Mouse (Mus musculus) spleen, postnatal 36 days (tissue): ENCODE results near the gene Serf1.
"Not testable (repeated sequence)": the region's sequence is repeated elsewhere in the genome, so short reads cannot be mapped to it uniquely, and the experiment has no call there.

Experiments used
- DNase-seq, 2 experiments: peaks; one replicate each; pipeline ENCODE4 v3.0.0; 2022; ENCODE audit warnings: low spot score in 2 of 2, mixed read lengths in 1 of 2

Gene Serf1

DNA sequence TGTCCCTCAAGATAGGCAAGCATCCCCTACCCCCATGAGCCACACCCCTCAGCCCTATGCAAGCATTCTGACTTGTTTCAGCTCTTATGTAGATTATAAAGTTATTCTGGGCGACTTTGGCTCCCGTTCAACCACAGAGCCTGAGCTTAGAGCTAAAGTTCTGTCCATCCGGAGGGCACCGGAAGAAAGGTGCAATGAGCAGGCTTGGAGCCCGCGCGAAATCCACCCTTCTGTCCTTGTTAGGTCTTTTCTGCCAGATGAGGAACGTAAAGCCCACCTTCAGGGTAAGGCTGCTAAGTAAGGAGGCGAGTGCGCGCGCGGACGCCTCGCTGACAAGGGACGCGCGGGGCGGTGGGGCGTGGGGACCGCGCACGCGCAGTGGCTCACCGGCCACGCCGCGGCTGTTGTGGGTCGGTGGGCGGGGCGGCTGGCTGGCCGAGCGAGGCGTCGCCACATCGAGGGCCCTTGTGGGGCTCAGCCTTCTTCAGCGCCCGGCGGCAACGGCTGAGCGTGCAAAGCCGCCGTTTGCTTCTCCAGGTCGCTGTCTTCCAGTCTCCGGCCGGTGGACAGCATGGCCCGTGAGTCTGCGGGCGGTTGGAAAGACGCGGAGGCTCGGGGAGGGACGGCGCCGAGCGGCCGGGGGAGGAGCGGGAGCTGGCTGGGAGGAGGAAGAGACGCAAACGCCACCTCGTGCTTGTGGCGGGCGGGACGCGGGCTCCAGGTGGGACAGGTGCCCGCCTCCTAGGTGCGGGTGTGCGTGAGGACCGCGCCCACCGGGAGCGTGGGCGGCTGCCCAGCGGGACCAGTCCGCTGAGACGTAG, at the start of gene Serf1:
Gene Serf1, plus strand, starts transcription at position 361 of the 821 bp plus-strand sequence.
- peak; percentile 72 for DNase-seq

- no peak for DNase-seq
These were observed 43.9 kb upstream of the Serf1 start for GRCm38 (mm10) chr13:100063936-100064335.

- DNase-seq = no peak
These were observed 40.0 kb upstream of the Serf1 start for GRCm38 (mm10) chr13:100067821-100068220.

- DNase-seq = no peak
These were observed 36.3 kb upstream of the Serf1 start for GRCm38 (mm10) chr13:100071473-100071872.

DNA sequence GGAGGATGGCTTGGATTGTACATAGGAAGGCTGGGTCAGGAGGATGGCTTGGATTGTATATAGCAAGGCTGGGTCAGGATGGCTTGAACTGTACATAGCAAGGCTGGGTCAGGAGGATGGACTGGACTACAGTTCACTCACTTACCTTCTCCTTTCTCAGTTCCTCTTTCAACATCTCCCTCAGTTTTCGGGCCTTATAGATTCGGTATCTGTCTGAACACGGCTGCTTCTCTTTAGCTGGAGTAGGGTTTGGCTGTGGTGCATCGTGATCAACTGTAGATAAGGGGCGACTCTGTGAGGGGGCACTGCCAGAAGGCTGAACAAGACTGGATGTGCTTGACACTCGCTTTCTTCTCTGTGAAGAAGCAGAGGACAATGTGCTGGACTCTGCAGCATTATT, 9.0 kb upstream of the Serf1 start:
- no peak for DNase-seq

GRCm38 (mm10) chr13:100103052-100103658, 4.7 kb upstream of the Serf1 start:
- no peak for DNase-seq

- peak; percentile 88 to 91 for DNase-seq
These were observed 4.0 kb upstream of the Serf1 start, which contains the start of gene Bdp1 for GRCm38 (mm10) chr13:100103748-100104254. Gene Bdp1 (minus strand): TSS chr13:100104070.

- no peak for DNase-seq
These were observed 4.6 kb downstream of the Serf1 start for GRCm38 (mm10) chr13:100112218-100112972.

DNA sequence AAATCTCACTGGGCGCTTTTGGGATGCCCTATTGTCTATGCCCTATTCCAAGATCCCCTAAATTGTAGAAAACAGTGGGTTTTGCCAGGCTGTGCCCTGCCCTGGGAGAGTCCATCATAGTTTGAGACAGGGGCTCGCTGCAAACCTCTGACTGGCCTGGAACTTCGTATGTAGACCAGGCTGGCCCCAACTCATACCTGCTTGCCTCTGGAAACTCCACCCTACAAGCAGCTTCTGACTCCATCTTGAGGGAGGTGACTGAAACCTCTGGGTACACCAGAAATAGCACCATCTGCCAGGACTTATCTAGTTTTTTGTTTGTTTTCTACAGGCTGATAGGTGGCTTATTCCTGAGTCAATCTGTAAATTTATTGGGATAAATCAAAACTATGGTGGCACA, 16.2 kb downstream of the Serf1 start:
- DNase-seq = no peak

GRCm38 (mm10) chr13:100124423-100125257, 16.8 kb downstream of the Serf1 start, which contains the start of gene Smn1:
Gene Smn1 (plus strand): TSS chr13:100124852.
- DNase-seq = peak; percentile 89 to 90

DNA sequence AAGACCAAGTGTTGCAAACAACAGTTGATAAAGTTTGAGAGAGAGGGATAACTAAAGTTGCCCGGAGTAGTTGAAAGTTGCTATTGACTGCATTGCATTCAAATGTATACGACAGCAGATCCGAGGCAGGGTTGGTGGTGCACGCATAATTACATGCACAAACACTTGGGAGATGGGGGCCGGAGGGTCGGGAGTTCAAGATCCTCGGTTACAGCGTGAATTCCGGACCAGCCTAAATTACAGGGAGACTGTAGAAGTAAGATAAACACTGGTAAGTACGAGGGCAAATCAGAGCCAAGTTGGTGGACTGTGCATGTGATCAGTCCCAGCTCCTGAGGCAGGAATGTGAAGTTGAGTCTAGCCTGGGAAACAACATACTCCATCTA, 17.4 kb downstream of the Serf1 start:
- DNase-seq = no peak

DNA sequence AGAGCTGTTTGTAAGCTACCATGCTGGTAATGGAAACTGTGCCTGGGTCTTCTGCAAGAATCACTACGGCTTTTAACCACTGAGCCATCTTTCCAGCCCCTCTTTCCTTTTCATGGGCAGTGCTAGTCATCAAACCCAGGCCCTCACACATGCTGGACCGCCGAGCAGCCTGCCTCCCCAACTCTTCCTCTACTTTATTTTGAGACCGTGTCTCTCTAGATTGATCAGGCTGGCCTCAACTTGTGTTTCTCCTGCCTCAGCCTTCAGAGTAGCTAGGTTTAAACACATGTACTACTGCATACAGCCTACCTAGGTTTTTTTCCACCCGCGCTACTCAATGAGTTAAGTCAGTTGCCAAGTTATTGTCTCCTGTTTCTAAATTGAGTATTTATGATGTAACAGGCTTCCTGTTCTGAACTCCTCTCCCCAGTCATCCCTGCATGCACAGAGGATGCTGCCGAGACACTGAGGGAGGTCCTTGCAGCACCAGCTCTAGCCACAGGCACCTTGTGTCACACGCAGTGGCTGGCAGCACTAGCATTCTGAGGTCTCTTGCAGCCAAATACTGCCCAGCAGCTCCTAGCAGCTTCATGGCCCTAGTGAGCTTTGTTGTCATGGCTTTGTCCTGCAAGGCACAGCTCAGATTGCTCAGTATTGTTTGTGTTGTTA, 34.0 kb downstream of the Serf1 start:
- DNase-seq = no peak

DNA sequence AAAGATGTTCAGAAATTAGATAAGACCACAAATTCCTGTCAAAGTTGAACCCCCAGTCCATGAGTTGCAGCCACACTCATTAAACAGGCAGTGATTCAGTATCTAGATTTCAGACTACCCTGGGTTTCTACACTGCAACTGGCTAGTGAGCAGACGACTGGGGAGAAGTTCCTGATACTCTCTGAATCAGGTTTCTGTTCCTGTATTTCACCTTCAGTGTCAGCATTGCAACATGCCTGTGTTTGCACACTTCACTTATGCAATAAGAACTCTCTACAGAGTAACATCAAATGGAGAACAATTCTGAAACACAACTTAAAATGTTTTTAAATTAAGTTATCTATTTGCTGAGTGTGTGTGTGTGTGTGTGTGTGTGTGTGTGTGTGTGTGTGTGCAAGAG, 44.8 kb downstream of the Serf1 start:
- peak; percentile 26 to 39 for DNase-seq

GRCm38 (mm10) chr13:100156624-100157023, 48.8 kb downstream of the Serf1 start:
- no peak for DNase-seq

DNA sequence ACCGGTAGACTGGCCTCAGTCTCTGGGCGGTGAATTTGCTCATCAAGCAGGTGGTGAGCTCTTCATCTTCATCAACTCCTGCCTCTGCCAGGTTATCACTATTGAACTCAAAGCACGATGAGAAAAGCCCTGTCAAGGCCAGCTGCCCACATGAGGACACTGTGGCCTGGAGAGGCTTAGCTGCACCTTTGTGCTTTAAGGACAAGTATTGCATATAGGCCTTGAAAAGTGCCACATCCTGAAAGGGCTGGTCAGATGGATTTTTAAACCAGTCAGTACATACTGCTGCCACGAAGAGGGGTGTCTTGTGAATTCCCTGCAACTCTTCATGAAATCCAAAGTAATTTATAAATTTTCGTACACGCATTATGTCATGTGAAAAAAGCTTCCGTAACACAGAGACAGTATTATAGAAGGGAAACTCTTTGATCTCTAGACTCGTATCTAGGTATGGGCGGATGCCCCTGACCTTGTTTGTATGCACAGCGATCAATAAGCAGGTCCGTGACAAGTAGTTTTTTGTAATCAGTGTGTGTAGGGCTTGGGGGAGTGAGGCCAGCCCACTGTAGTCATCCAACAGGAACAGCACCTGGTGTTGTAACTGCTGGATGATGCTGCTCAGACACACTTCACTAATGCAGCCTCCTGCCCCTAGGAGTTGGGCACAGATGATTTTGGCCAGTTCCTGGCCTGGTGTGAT, 53.5 kb downstream of the Serf1 start:
- DNase-seq = not testable (repeated sequence)

GRCm38 (mm10) chr13:100162467-100162866, 54.7 kb downstream of the Serf1 start:
- DNase-seq = not testable (repeated sequence)
